Mouse (Mus musculus) liver, embryonic 16.5 days (tissue): ENCODE results near the gene Hmga1. TPM values are rescaled to one million over a fixed set of nuclear protein-coding genes. Genes with fewer than 3 reads are reported as not detected.

Experiments
- ATAC-seq: fragments of 200-750 bp; cut with Nextera tagmentation; 2 replicates; pipeline ENCODE4 v1.8.0; 2017; ENCODE audit warnings: low read depth, mild to moderate bottlenecking, moderate number of reproducible peaks, moderate library complexity
- H3K27ac ChIP-seq: fragments of 300-500 bp; sonication (generic); 2 replicates; pipeline ENCODE4 v1.5.1; 2014; ENCODE audit warnings: mild to moderate bottlenecking, low read length
- H3K27me3 ChIP-seq: fragments of 300-500 bp; sonication (generic); 2 replicates; pipeline ENCODE4 v1.6.1; 2014; ENCODE audit warnings: low read depth, low read length, mixed read lengths; ENCODE audit not compliant: control insufficient read depth, insufficient read depth
- H3K36me3 ChIP-seq: fragments of 300-500 bp; sonication (generic); 2 replicates; pipeline ENCODE4 v1.6.1; 2014; ENCODE audit warnings: mild to moderate bottlenecking; ENCODE audit not compliant: control insufficient read depth, insufficient read depth
- H3K4me1 ChIP-seq: fragments of 300-500 bp; sonication (generic); 2 replicates; pipeline ENCODE4 v1.6.1; 2014; ENCODE audit warnings: low read depth, low read length, mixed read lengths; ENCODE audit not compliant: control insufficient read depth
- H3K4me2 ChIP-seq: fragments of 300-500 bp; sonication (generic); 2 replicates; pipeline ENCODE4 v1.6.1; 2014; ENCODE audit warnings: low read depth, low read length, mixed read lengths
- H3K4me3 ChIP-seq: fragments of 300-500 bp; sonication (generic); 2 replicates; pipeline ENCODE4 v1.5.1; 2014; ENCODE audit warnings: low read depth, mild to moderate bottlenecking, low read length
- H3K9ac ChIP-seq: fragments of 300-500 bp; sonication (generic); 2 replicates; pipeline ENCODE4 v1.6.1; 2014; ENCODE audit warnings: low read depth, low read length
- H3K9me3 ChIP-seq: fragments of 300-500 bp; sonication (generic); replicated peaks from 2 replicates; pipeline ENCODE4 v1.6.1; 2016; ENCODE audit warnings: low read length; ENCODE audit not compliant: control insufficient read depth
- WGBS: fragments of 180-500 bp; shearing (Covaris S2); extraction: QIAGEN DNeasy Blood & Tissue Kit; methylation state at CpG from one replicate; pipeline ENCODE4 v1.1.7; 2014; ENCODE audit not compliant: insufficient replicate concordance; 5-methylcytosine and 5-hydroxymethylcytosine counted together
- polyA plus RNA-seq: library from polyadenylated mRNA; unstranded; fragments of >200 nt; fragmentation: Nextera tagmentation; extraction: Ambion mirVana; gene quantifications from 2 replicates; pipeline ENCODE4 v1.2.1, GENCODE M21; 2015

Hmga1 gene
- polyA plus RNA-seq, 1 experiment from 2014 or later: 104 TPM

DNA sequence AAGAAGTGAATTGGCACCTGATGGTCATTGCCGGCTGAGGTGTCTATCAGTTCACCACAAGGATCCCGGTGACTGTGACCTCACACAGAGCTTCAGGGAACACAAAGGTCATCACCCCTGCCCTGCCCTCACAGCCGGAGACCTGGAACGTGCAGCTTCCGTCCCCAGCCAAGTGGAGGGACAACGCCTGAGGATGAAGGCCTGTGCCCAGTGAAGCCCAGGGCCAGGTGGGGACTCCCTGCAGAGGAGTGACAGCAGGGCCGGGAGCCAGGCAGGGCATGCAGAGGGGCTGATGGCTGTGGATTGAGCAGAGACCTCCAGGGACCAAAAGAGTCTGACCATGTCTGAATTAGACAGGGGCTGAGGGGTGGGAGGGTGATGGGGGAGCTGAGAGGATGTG is 33.2 kb upstream of the Hmga1 start:
- H3K4me1 ChIP-seq: no peaks in the 10 kb centered on the region
- no peaks in the 10 kb centered on the region for H3K9me3 ChIP-seq
- H3K4me3 ChIP-seq: no peak overlapping the region
- H3K27ac ChIP-seq: no peak overlapping the region
- WGBS: 62% methylated on average over 7 of the region's 7 CpGs
- ATAC-seq: 0 out of 2 replicates have a peak, but pooled peaks have one; percentile 21
- H3K4me2 ChIP-seq: no peak overlapping the region
- peaks cover 19% of the 10 kb centered on the region for H3K27me3 ChIP-seq
- H3K36me3 ChIP-seq: no peaks in the 10 kb centered on the region
- H3K9ac ChIP-seq: no peak overlapping the region

DNA sequence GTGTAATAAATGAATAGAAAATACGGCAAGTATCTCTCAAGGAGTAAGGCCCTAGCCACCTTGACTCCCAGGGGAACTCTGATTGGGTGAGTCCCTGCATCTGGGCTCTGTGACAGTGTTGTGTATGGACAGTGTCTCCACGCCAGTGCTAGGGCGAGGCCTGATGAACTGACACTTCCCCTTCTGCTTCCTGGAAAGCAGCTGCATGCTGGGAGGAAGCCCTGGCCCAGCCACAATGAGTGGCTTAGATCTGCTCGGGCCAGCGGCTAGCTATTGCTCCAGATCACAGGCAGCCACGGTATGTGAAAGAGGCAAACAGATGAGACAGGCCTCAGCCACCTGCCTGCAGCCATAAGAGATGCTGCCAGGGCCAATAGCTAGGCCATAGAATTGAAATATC is 29.1 kb upstream of the Hmga1 start:
- H3K27ac ChIP-seq: no peak overlapping the region
- peaks cover 4% of the 10 kb centered on the region; the same call in 1 of the 2 replicates for H3K4me1 ChIP-seq
- no peak for ATAC-seq
- H3K9ac ChIP-seq: no peak overlapping the region
- H3K9me3 ChIP-seq: no peaks in the 10 kb centered on the region
- WGBS: 32% methylated on average over 6 of the region's 6 CpGs
- H3K4me2 ChIP-seq: no peak overlapping the region
- H3K27me3 ChIP-seq: no peaks in the 10 kb centered on the region
- H3K36me3 ChIP-seq: no peaks in the 10 kb centered on the region
- no peak overlapping the region for H3K4me3 ChIP-seq

GRCm38 (mm10) chr17:27528030-27528429 is 28.3 kb upstream of the Hmga1 start:
- Histone ChIP-seq H3K27ac (no peak overlapping the region), H3K36me3 (no peaks in the 10 kb centered on the region), H3K9ac (no peak overlapping the region), H3K4me3 (no peak overlapping the region), H3K9me3 (no peaks in the 10 kb centered on the region), H3K4me1 (peaks cover 4% of the 10 kb centered on the region; the same call in 1 of the 2 replicates), H3K4me2 (no peak overlapping the region), H3K27me3 (no peaks in the 10 kb centered on the region)
- WGBS: 50% methylated on average over 8 of the region's 8 CpGs
- ATAC-seq: no peak

GRCm38 (mm10) chr17:27528767-27529166 is 27.5 kb upstream of the Hmga1 start:
- H3K9me3 ChIP-seq: no peaks in the 10 kb centered on the region
- WGBS: 71% methylated on average over 5 of the region's 5 CpGs
- no peaks in the 10 kb centered on the region for H3K36me3 ChIP-seq
- no peak overlapping the region for H3K9ac ChIP-seq
- no peak overlapping the region for H3K4me3 ChIP-seq
- peaks cover 4% of the 10 kb centered on the region; the same call in 1 of the 2 replicates for H3K4me1 ChIP-seq
- H3K27ac ChIP-seq: no peak overlapping the region
- H3K4me2 ChIP-seq: no peak overlapping the region
- H3K27me3 ChIP-seq: no peaks in the 10 kb centered on the region
- no peak for ATAC-seq

- Histone ChIP-seq H3K4me1 (peaks cover 6% of the 10 kb centered on the region), H3K4me3 (no peak overlapping the region), H3K27ac (no peak overlapping the region), H3K9ac (no peak overlapping the region), H3K27me3 (no peaks in the 10 kb centered on the region), H3K9me3 (no peaks in the 10 kb centered on the region), H3K36me3 (no peaks in the 10 kb centered on the region), H3K4me2 (peak overlapping the region; percentile 13; the same call in 1 of the 2 replicates)
- WGBS: 59% methylated on average over 8 of the region's 8 CpGs
- no peak for ATAC-seq
Observed at GRCm38 (mm10) chr17:27532095-27532494, 24.2 kb upstream of the Hmga1 start.

DNA sequence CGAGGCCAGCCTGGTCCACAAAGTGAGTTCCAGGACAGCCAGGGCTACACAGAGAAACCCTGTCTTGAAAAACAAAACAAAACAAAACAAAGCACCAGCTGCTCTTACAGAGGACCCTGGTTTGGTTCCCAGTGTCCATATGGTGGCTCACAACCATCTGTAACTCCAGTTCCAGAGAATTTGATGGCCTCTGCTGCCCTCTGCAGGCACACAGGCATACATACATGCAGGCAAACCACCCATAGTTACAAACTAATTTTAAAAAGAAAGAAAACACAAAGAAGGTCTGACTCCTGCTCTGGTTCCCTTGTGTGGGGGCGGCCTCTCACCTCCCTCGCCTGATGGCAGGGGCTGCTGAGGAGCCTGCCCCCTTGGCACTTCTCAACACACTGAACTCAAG is 22.9 kb upstream of the Hmga1 start:
- H3K27ac ChIP-seq: no peak overlapping the region
- ATAC-seq: no peak
- WGBS: 73% methylated on average over 3 of the region's 3 CpGs
- no peak overlapping the region for H3K4me2 ChIP-seq
- H3K9ac ChIP-seq: no peak overlapping the region
- H3K36me3 ChIP-seq: no peaks in the 10 kb centered on the region
- no peak overlapping the region for H3K4me3 ChIP-seq
- peaks cover 6% of the 10 kb centered on the region for H3K4me1 ChIP-seq
- H3K27me3 ChIP-seq: no peaks in the 10 kb centered on the region
- H3K9me3 ChIP-seq: no peaks in the 10 kb centered on the region

GRCm38 (mm10) chr17:27534718-27535117 is 21.6 kb upstream of the Hmga1 start:
- H3K9ac ChIP-seq: no peak overlapping the region
- no peaks in the 10 kb centered on the region for H3K9me3 ChIP-seq
- H3K27me3 ChIP-seq: no peaks in the 10 kb centered on the region
- H3K4me1 ChIP-seq: peaks cover 6% of the 10 kb centered on the region
- H3K36me3 ChIP-seq: no peaks in the 10 kb centered on the region
- WGBS: 3% methylated on average over 10 of the region's 10 CpGs
- no peak overlapping the region for H3K4me2 ChIP-seq
- H3K4me3 ChIP-seq: no peak overlapping the region
- no peak overlapping the region for H3K27ac ChIP-seq
- no peak for ATAC-seq

- Histone ChIP-seq H3K9ac (no peak overlapping the region), H3K4me1 (no peaks in the 10 kb centered on the region), H3K4me2 (no peak overlapping the region), H3K27ac (no peak overlapping the region), H3K9me3 (no peaks in the 10 kb centered on the region), H3K36me3 (no peaks in the 10 kb centered on the region), H3K27me3 (no peaks in the 10 kb centered on the region), H3K4me3 (no peak overlapping the region)
- WGBS: 68% methylated on average over 2 of the region's 2 CpGs
- no peak for ATAC-seq
Observed at GRCm38 (mm10) chr17:27541261-27541660, 15.0 kb upstream of the Hmga1 start.

GRCm38 (mm10) chr17:27541984-27542383 is 14.3 kb upstream of the Hmga1 start:
- 65% methylated on average over 3 of the region's 3 CpGs for WGBS
- Histone ChIP-seq H3K4me1 (no peaks in the 10 kb centered on the region), H3K27ac (no peak overlapping the region), H3K9ac (no peak overlapping the region), H3K9me3 (no peaks in the 10 kb centered on the region), H3K36me3 (no peaks in the 10 kb centered on the region), H3K27me3 (no peaks in the 10 kb centered on the region), H3K4me2 (no peak overlapping the region), H3K4me3 (no peak overlapping the region)
- ATAC-seq: no peak
